Mouse (Mus musculus): ENCODE measurements around the gene Hk1.
A peak's percentile ranks its signal among the peaks of the same experiment; 100 is the strongest.

Gene Hk1

GRCm38 (mm10) chr10:62277499-62278293 is 102.0 kb downstream of the Hk1 start:
- no peak for DNase-seq (ENCODE audit: low spot score in 2 of 2)

- peak; percentile 80 to 85 for DNase-seq (ENCODE audit: low spot score in 2 of 2)
These were observed 104.5 kb downstream of the Hk1 start for GRCm38 (mm10) chr10:62275235-62275634.

- DNase-seq (ENCODE audit: low spot score in 2 of 2): no peak
These were observed 110.4 kb downstream of the Hk1 start for GRCm38 (mm10) chr10:62269278-62269677.

- DNase-seq (ENCODE audit: low spot score in 2 of 2): no peak
These were observed 115.4 kb downstream of the Hk1 start for GRCm38 (mm10) chr10:62264299-62264698.

- peak; percentile 27 to 43 for DNase-seq (ENCODE audit: low spot score in 2 of 2)
These were observed 118.4 kb downstream of the Hk1 start for GRCm38 (mm10) chr10:62261115-62261886.

- no peak for DNase-seq (ENCODE audit: low spot score in 2 of 2)
These were observed 121.4 kb downstream of the Hk1 start for GRCm38 (mm10) chr10:62258298-62258697.

GRCm38 (mm10) chr10:62252496-62253235 is 127.0 kb downstream of the Hk1 start:
- DNase-seq (ENCODE audit: low spot score in 2 of 2): no peak

- no peak for DNase-seq (ENCODE audit: low spot score in 2 of 2)
These were observed 127.7 kb downstream of the Hk1 start, which contains the start of gene Tacr2 for GRCm38 (mm10) chr10:62252000-62252488. Gene Tacr2, plus strand, starts transcription at chr10:62252438.

- DNase-seq (ENCODE audit: low spot score in 2 of 2): no peak
These were observed 131.9 kb downstream of the Hk1 start for GRCm38 (mm10) chr10:62247815-62248214.

GRCm38 (mm10) chr10:62247156-62247555 is 132.6 kb downstream of the Hk1 start:
- no peak for DNase-seq (ENCODE audit: low spot score in 2 of 2)

GRCm38 (mm10) chr10:62244067-62244466 is 135.6 kb downstream of the Hk1 start:
- no peak for DNase-seq (ENCODE audit: low spot score in 2 of 2)

GRCm38 (mm10) chr10:62242896-62243295 is 136.8 kb downstream of the Hk1 start:
- DNase-seq (ENCODE audit: low spot score in 2 of 2): peak in 1 of 2 experiments; percentile 38

GRCm38 (mm10) chr10:62242358-62242757 is 137.3 kb downstream of the Hk1 start:
- no peak for DNase-seq (ENCODE audit: low spot score in 2 of 2)

- DNase-seq (ENCODE audit: low spot score in 2 of 2): no peak
These were observed 140.4 kb downstream of the Hk1 start for GRCm38 (mm10) chr10:62239270-62239669.

GRCm38 (mm10) chr10:62238688-62239087 is 141.0 kb downstream of the Hk1 start:
- DNase-seq (ENCODE audit: low spot score in 2 of 2): no peak

- DNase-seq (ENCODE audit: low spot score in 2 of 2): no peak
These were observed 142.5 kb downstream of the Hk1 start for GRCm38 (mm10) chr10:62237205-62237604.

- DNase-seq (ENCODE audit: low spot score in 2 of 2): no peak
These were observed 143.5 kb downstream of the Hk1 start for GRCm38 (mm10) chr10:62236165-62236564.

GRCm38 (mm10) chr10:62231811-62232210 is 147.9 kb downstream of the Hk1 start:
- DNase-seq (ENCODE audit: low spot score in 2 of 2): no peak

GRCm38 (mm10) chr10:62231395-62231732 is 148.3 kb downstream of the Hk1 start:
- no peak for DNase-seq (ENCODE audit: low spot score in 2 of 2)

GRCm38 (mm10) chr10:62230708-62231394 is 148.9 kb downstream of the Hk1 start, which contains the start of gene Tspan15:
Gene Tspan15, minus strand, starts transcription at chr10:62231251.
- peak; percentile 91 to 96 for DNase-seq (ENCODE audit: low spot score in 2 of 2)

GRCm38 (mm10) chr10:62228126-62228525 is 151.6 kb downstream of the Hk1 start:
- DNase-seq (ENCODE audit: low spot score in 2 of 2): no peak

Data from urinary bladder, postnatal 36 days (tissue).